Mouse (Mus musculus): ENCODE measurements around the gene Ino80d. TPM values are rescaled to one million over a fixed set of nuclear protein-coding genes. Genes with fewer than 3 reads are reported as not detected.

The Ino80d gene
- polyA plus RNA-seq, 1 experiment from 2014 or later, result 10.8 TPM

DNA sequence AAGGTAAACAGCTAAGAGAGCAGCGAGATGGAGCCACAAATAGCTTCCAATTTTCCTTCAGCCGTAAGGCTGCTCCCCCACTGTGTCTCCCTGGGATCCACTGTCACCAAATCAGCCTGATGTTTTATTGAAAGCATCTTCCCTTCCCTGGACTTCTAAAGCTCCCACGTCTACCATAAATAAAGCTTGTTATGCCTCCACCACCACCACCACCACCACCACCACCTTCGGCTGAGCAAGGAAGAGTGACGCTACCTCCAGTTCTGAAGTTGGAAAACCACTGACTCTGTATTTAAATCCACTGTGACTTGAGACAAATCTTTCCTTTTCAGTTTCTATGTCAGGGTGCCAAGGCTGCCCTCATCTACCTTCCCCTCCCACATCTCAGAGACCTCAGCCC is 167.5 kb downstream of the Ino80d start:
- Histone ChIP-seq H3K36me3 (no peaks in the 10 kb centered on the region), H3K9me3 (no peaks in the 10 kb centered on the region), H3K4me3 (no peak overlapping the region), H3K27ac (no peak overlapping the region), H3K4me1 (no peaks in the 10 kb centered on the region), H3K27me3 (no peaks in the 10 kb centered on the region), H3K4me2 (replicated peaks) (no peak overlapping the region), H3K9ac (no peak overlapping the region)
- ATAC-seq (ENCODE audit: insufficient number of reproducible peaks, insufficient read depth, low FRiP score, low TSS enrichment), result no peak
- 67% methylated on average over 5 of the region's 5 CpGs for WGBS

DNA sequence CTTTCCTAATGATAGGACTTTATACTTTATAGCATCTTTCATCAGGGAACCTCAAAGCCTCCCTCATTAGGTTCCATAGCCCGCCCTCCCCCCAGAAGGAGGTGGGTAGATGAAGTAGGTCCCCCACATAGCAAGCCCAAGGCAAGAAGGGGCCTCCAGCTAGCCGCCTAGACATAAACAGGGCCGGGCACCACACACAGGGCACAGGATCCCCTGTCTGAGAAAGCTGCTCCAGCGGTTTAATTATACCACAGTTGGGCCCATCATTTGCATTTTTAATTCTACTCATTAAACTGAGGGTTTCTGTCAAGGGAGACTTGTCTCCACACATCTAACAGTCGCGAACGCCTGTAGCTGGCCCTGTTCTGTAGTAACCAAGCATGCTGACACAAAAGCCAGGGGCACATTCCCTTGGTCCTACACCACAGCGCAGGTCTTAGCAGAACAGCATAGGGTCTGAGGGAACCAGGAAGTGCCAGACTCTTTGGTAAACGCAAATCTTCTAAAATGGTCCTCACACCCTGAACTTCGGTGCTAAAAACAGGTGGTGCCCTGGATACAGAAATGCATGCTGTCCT is 179.6 kb downstream of the Ino80d start:
- 84% methylated on average over 10 of the region's 10 CpGs for WGBS
- Histone ChIP-seq H3K4me3 (no peak overlapping the region), H3K27me3 (0 out of 2 replicates have a peak, but pooled peaks cover 2% of the 10 kb centered on the region), H3K4me2 (replicated peaks) (no peak overlapping the region), H3K9ac (no peak overlapping the region), H3K36me3 (no peaks in the 10 kb centered on the region), H3K27ac (no peak overlapping the region), H3K4me1 (peaks cover 4% of the 10 kb centered on the region; the same call in 1 of the 2 replicates), H3K9me3 (no peaks in the 10 kb centered on the region)
- no peak for ATAC-seq (ENCODE audit: insufficient number of reproducible peaks, insufficient read depth, low FRiP score, low TSS enrichment)

- no peak for ATAC-seq (ENCODE audit: insufficient number of reproducible peaks, insufficient read depth, low FRiP score, low TSS enrichment)
- Histone ChIP-seq H3K27ac (no peak overlapping the region), H3K9ac (no peak overlapping the region), H3K4me3 (no peak overlapping the region), H3K4me1 (peaks cover 7% of the 10 kb centered on the region; the same call in 1 of the 2 replicates), H3K9me3 (no peaks in the 10 kb centered on the region), H3K36me3 (no peaks in the 10 kb centered on the region), H3K4me2 (replicated peaks) (no peak overlapping the region), H3K27me3 (0 out of 2 replicates have a peak, but pooled peaks cover 2% of the 10 kb centered on the region)
- 75% methylated on average over 9 of the region's 9 CpGs for WGBS
Observed at GRCm38 (mm10) chr1:62934100-62934513, 180.4 kb downstream of the Ino80d start.

DNA sequence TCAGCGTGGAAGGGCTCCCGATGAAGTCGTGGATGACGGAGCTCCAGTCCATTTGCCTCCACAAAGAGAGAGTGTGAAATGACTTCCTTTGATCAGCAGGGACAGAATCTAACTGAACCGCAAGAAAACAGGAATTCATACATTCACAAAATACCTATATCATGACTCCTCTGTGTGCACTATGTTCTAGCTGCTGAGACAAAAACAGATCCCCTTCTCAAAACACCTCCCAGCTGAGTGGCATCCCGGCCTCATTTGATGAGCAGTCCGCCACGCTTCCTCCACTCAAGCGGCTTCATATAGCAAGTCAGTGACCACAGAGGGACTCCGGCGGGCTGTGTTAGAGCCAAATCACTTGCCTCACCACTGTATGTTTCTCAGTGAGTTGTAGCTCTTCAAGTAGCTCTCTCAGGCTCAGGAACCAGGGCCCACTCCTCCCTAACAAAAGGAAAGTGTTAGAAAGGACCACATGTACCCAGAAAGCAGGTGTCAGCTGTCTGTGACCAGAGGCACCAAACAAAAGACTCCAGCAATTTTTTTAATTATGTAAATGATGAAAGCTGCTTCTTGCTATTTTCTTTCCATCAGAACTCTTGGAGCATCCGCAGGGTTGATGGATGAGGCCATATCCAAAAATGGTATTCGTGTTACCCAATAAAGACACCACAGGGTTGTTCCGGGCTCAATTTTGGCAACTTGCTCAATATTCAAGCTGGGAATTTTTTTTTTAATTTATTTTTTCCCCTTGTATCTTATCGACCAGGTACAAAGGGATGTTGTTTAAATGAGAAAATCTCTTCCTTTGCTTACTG is 181.0 kb downstream of the Ino80d start:
- ATAC-seq (ENCODE audit: insufficient number of reproducible peaks, insufficient read depth, low FRiP score, low TSS enrichment), result no peak
- H3K4me3 ChIP-seq, result no peak overlapping the region
- WGBS, result 79% methylated on average over 15 of the region's 15 CpGs
- no peak overlapping the region for H3K4me2 ChIP-seq (replicated peaks)
- H3K9ac ChIP-seq, result no peak overlapping the region
- peaks cover 7% of the 10 kb centered on the region; the same call in 1 of the 2 replicates for H3K4me1 ChIP-seq
- H3K27ac ChIP-seq, result no peak overlapping the region
- H3K27me3 ChIP-seq, result 0 out of 2 replicates have a peak, but pooled peaks cover 2% of the 10 kb centered on the region
- no peaks in the 10 kb centered on the region for H3K9me3 ChIP-seq
- no peaks in the 10 kb centered on the region for H3K36me3 ChIP-seq

- Histone ChIP-seq H3K4me1 (peaks cover 6% of the 10 kb centered on the region; the same call in 1 of the 2 replicates), H3K27me3 (0 out of 2 replicates have a peak, but pooled peaks cover 7% of the 10 kb centered on the region), H3K9ac (no peak overlapping the region), H3K4me2 (replicated peaks) (no peak overlapping the region), H3K27ac (no peak overlapping the region), H3K4me3 (no peak overlapping the region), H3K36me3 (no peaks in the 10 kb centered on the region), H3K9me3 (no peaks in the 10 kb centered on the region)
- WGBS, result 5% methylated on average over 8 of the region's 8 CpGs
- ATAC-seq (ENCODE audit: insufficient number of reproducible peaks, insufficient read depth, low FRiP score, low TSS enrichment), result no peak
Observed at GRCm38 (mm10) chr1:62929477-62929876, 185.0 kb downstream of the Ino80d start.

- Histone ChIP-seq H3K9me3 (no peaks in the 10 kb centered on the region), H3K27me3 (no peaks in the 10 kb centered on the region), H3K9ac (no peak overlapping the region), H3K36me3 (no peaks in the 10 kb centered on the region), H3K4me1 (no peaks in the 10 kb centered on the region), H3K4me3 (no peak overlapping the region), H3K27ac (no peak overlapping the region), H3K4me2 (replicated peaks) (no peak overlapping the region)
- 90% methylated on average over 6 of the region's 6 CpGs for WGBS
- ATAC-seq (ENCODE audit: insufficient number of reproducible peaks, insufficient read depth, low FRiP score, low TSS enrichment), result no peak
Observed at GRCm38 (mm10) chr1:62919219-62919618, 195.2 kb downstream of the Ino80d start.

DNA sequence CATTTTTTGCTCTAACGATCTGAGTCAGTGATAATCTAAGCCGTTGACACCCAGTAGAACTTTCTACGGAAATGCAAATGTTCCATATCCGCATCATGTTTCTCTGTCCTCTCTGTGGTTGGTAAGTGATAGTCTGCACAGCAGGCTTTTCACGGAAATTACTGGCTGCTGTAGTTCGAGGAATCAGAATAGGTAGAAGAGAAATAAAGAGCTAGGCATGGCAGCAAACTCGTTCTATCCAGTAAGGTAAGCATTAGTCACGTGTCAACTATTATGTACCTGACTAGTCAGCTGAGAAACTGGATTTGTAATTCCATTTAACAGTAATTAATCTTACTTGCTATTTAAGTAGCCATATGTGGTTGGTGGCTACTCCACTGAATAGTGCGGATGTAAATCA is 197.9 kb downstream of the Ino80d start:
- Histone ChIP-seq H3K9ac (no peak overlapping the region), H3K27me3 (no peaks in the 10 kb centered on the region), H3K36me3 (no peaks in the 10 kb centered on the region), H3K4me1 (no peaks in the 10 kb centered on the region), H3K4me3 (no peak overlapping the region), H3K4me2 (replicated peaks) (no peak overlapping the region), H3K27ac (no peak overlapping the region), H3K9me3 (no peaks in the 10 kb centered on the region)
- no peak for ATAC-seq (ENCODE audit: insufficient number of reproducible peaks, insufficient read depth, low FRiP score, low TSS enrichment)
- WGBS, result 82% methylated on average over 9 of the region's 9 CpGs

- Histone ChIP-seq H3K4me1 (peaks cover 12% of the 10 kb centered on the region), H3K27ac (no peak overlapping the region), H3K36me3 (no peaks in the 10 kb centered on the region), H3K4me3 (no peak overlapping the region), H3K9ac (no peak overlapping the region), H3K27me3 (no peaks in the 10 kb centered on the region), H3K9me3 (no peaks in the 10 kb centered on the region), H3K4me2 (replicated peaks) (no peak overlapping the region)
- WGBS, result 81% methylated on average over 6 of the region's 6 CpGs
- no peak for ATAC-seq (ENCODE audit: insufficient number of reproducible peaks, insufficient read depth, low FRiP score, low TSS enrichment)
Observed at GRCm38 (mm10) chr1:62914495-62914894, 200.0 kb downstream of the Ino80d start.

DNA sequence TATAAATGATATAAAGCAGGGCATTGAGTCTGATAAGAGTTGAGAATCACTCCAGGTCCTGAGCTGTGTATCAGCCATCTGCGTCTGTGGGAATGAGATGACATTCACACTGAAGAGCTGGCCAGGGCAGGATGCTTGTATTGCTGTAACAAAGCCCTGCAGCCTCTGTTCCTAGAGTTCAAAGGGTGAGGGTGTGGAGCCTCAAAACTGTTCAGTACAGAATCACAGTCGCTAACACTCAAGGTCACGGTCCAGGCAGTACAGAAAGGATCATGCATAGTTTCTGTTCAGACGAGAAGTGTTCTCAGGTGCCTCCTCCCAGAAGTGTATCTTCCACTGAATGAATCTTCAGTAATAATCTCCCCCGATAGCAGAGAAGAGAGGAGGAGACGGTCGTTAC is 203.0 kb downstream of the Ino80d start:
- no peak overlapping the region for H3K4me3 ChIP-seq
- H3K27me3 ChIP-seq, result no peaks in the 10 kb centered on the region
- no peak overlapping the region for H3K4me2 ChIP-seq (replicated peaks)
- no peak for ATAC-seq (ENCODE audit: insufficient number of reproducible peaks, insufficient read depth, low FRiP score, low TSS enrichment)
- no peak overlapping the region for H3K27ac ChIP-seq
- H3K36me3 ChIP-seq, result no peaks in the 10 kb centered on the region
- 66% methylated on average over 7 of the region's 7 CpGs for WGBS
- no peaks in the 10 kb centered on the region for H3K9me3 ChIP-seq
- peaks cover 28% of the 10 kb centered on the region for H3K4me1 ChIP-seq
- no peak overlapping the region for H3K9ac ChIP-seq

GRCm38 (mm10) chr1:62909126-62909525 is 205.3 kb downstream of the Ino80d start:
- Histone ChIP-seq H3K27ac (no peak overlapping the region), H3K4me2 (replicated peaks) (no peak overlapping the region), H3K27me3 (no peaks in the 10 kb centered on the region), H3K4me1 (peaks cover 33% of the 10 kb centered on the region), H3K9ac (no peak overlapping the region), H3K9me3 (no peaks in the 10 kb centered on the region), H3K36me3 (no peaks in the 10 kb centered on the region), H3K4me3 (no peak overlapping the region)
- ATAC-seq (ENCODE audit: insufficient number of reproducible peaks, insufficient read depth, low FRiP score, low TSS enrichment), result no peak
- 65% methylated on average over 5 of the region's 5 CpGs for WGBS

DNA sequence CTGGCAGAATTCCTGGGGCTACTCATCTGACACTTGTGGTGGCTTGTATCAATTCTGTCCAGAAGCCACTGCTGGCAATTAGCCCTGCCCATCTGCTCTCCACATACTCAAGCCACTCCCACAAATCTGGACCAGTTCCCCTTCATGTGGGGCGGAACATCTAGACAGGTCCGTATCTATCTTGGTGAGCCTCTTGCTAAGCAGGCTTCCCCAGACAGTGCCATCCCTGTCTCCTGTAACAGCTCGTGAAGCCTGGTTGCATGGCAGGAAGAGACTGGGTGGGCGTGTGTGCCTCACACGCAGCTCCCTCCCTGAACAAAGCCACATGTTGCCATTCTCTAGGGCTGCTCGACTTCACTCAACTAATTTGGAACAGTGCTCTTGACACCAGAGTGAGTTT is 206.0 kb downstream of the Ino80d start:
- Histone ChIP-seq H3K27me3 (no peaks in the 10 kb centered on the region), H3K4me2 (replicated peaks) (no peak overlapping the region), H3K36me3 (no peaks in the 10 kb centered on the region), H3K9ac (no peak overlapping the region), H3K27ac (0 out of 2 replicates have a peak overlapping the region, but pooled peaks have one; percentile 25), H3K4me3 (no peak overlapping the region), H3K4me1 (peaks cover 33% of the 10 kb centered on the region), H3K9me3 (no peaks in the 10 kb centered on the region)
- ATAC-seq (ENCODE audit: insufficient number of reproducible peaks, insufficient read depth, low FRiP score, low TSS enrichment), result no peak
- 42% methylated on average over 6 of the region's 6 CpGs for WGBS
